Mouse (Mus musculus) ES-CJ7 (cell line): ENCODE results near the gene Pex16.

Experiments
- DNase-seq: peaks from one replicate; pipeline ENCODE4 v3.0.0; 2011; ENCODE audit warnings: low read depth, low spot score

Pex16 gene

DNA sequence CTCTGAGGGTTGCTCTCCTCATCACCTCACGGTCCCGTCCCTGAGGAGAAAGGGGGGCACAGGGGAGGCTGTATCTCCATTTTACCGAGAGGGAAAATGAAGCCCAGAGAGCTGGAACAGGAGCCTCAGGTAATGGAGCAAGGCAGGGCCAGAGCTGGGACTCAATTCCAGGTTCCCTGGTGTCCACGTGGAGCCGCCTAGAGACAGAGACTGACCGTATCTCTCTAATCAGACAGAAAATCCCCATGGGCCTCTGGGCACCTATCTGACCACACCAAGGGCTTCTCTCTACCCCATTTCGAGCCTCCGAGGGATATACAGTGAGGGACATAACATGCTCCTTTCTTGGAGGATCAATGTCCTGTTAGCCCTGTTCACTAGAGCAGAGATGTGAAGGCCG is 48.7 kb downstream of the Pex16 start:
- DNase-seq = no peak

DNA sequence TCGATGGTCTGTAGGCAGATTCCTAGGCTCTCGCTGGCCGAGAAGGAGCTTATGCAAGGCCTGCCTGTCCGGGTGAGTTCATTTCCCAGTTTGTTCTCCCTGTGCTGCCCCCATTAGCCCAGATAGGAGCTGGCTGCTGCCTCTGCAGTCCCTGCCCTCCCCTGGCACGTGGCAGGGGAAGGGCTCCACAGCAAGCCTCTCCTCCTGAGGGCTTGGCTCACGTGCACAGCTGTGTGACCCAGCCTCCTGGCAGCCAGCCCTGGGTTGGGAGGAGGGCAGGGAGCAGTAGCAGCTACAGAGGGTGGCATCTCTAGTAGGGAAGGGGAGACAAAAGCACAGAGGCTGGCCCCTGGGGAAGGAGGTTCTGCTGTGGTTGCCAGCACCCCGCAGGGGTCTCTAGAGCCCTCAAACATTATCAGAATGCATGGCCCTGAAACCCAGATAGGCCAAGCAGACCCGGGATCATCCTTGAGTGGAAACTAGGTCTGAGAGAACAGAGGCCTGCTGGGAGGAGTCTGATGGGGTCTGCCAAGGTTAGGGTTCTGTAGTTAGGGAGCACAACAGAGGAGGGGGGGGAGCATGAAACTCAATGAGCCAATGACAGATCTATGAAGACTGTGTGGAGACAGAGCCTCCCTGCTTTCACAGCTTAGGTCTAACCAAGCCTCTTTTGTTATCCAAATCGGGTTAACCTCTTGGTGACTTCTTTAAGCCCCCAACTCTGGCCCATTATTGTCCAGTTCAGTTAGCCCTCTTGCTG is 49.4 kb downstream of the Pex16 start:
- peak; percentile 76 for DNase-seq

GRCm38 (mm10) chr2:92424462-92425308 is 50.2 kb downstream of the Pex16 start:
- DNase-seq = peak; percentile 80

DNA sequence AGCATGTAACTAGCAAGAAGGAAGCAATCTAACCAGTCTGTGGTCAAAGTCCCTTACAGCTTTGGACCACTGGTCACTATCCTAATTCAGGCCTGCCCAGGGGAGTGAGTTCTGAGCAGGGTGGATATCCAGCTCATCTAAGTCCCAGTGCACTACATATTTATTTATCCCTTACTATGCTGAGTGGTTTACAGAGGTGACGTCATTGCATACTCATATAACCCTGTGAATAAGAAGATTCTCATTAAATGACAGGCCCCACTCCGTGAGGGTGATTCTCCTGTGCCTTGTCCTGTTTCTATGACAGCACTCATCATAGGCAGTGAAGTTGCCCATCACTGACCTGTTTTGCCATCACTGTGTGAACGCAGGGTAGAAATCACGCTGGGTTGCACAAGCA is 50.9 kb downstream of the Pex16 start:
- DNase-seq = no peak

DNA sequence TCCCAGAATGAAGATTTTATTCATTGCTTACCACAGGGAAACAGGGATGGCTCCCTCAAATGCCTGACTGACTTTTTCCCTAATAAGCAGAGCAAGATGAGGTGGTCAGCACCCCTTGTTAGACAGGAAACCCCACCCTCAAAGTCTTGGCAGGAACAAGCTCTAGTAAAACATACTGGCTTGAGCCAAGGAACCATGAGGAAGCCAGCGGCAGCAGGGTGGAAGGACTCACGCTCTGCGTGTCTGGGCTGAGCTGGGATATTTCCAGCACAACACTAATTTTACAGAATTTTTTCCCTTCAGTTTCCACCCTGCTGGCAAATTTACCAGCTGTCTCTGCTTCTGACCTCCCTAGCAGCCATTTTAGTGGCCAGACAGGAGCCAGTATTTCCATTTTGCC is 52.0 kb downstream of the Pex16 start:
- DNase-seq = no peak

- peak; percentile 32 for DNase-seq
Observed at GRCm38 (mm10) chr2:92427882-92428281, 53.4 kb downstream of the Pex16 start.

- DNase-seq = no peak
Observed at GRCm38 (mm10) chr2:92430089-92430488, 55.6 kb downstream of the Pex16 start.
